Mouse (Mus musculus): ENCODE measurements around the gene Skil. TPM values are rescaled to one million over a fixed set of nuclear protein-coding genes. Genes with fewer than 3 reads are reported as not detected.
"Not testable (repeated sequence)": the region's sequence is repeated elsewhere in the genome, so short reads cannot be mapped to it uniquely, and the experiment has no call there.

Skil gene
- total RNA-seq, 2 experiments from 2014 or later = 36.1 to 38.7 TPM

GRCm38 (mm10) chr3:31129766-31130165, 34.9 kb downstream of the Skil start:
- peak; percentile 29 to 35 for DNase-seq

- no peak for DNase-seq
Measured at GRCm38 (mm10) chr3:31133664-31134063, 38.8 kb downstream of the Skil start.

GRCm38 (mm10) chr3:31134246-31134645, 39.4 kb downstream of the Skil start:
- no peak for DNase-seq

GRCm38 (mm10) chr3:31134696-31135095, 39.8 kb downstream of the Skil start:
- no peak for DNase-seq

- not testable (repeated sequence) for DNase-seq
Measured at GRCm38 (mm10) chr3:31136591-31136990, 41.7 kb downstream of the Skil start.

GRCm38 (mm10) chr3:31138454-31139424, 43.9 kb downstream of the Skil start:
- DNase-seq = peak; percentile 62 to 81

- no peak for DNase-seq
Measured at GRCm38 (mm10) chr3:31141621-31142020, 46.8 kb downstream of the Skil start.

GRCm38 (mm10) chr3:31145222-31145621, 50.4 kb downstream of the Skil start:
- not testable (repeated sequence) for DNase-seq

GRCm38 (mm10) chr3:31145641-31146290, 50.9 kb downstream of the Skil start:
- peak; percentile 71 to 81 for DNase-seq

- no peak for DNase-seq
Measured at GRCm38 (mm10) chr3:31148595-31148994, 53.7 kb downstream of the Skil start.

GRCm38 (mm10) chr3:31149706-31150105, 54.8 kb downstream of the Skil start, which contains the start of gene Cldn11:
Gene Cldn11 (plus strand): TSS chr3:31149920.
- peak; percentile 79 to 86 for DNase-seq

GRCm38 (mm10) chr3:31152108-31152507, 57.2 kb downstream of the Skil start:
- peak; percentile 42 to 74 for DNase-seq

- no peak for DNase-seq
Measured at GRCm38 (mm10) chr3:31156126-31156525, 61.3 kb downstream of the Skil start.

- no peak for DNase-seq
Measured at GRCm38 (mm10) chr3:31157776-31158175, 62.9 kb downstream of the Skil start.

- DNase-seq = no peak
Measured at GRCm38 (mm10) chr3:31160046-31160445, 65.2 kb downstream of the Skil start.

GRCm38 (mm10) chr3:31161336-31161735, 66.5 kb downstream of the Skil start:
- no peak for DNase-seq

GRCm38 (mm10) chr3:31162860-31163259, 68.0 kb downstream of the Skil start:
- no peak for DNase-seq

- no peak for DNase-seq
Measured at GRCm38 (mm10) chr3:31165803-31166202, 70.9 kb downstream of the Skil start.

GRCm38 (mm10) chr3:31166365-31166871, 71.6 kb downstream of the Skil start:
- no peak for DNase-seq
